Mouse (Mus musculus): ENCODE data around the gene Mbnl1. TPM values are rescaled to one million over a fixed set of nuclear protein-coding genes. Genes with fewer than 3 reads are reported as not detected.

The Mbnl1 gene
- polyA plus RNA-seq, 1 experiment from 2014 or later = 119 TPM

GRCm38 (mm10) chr3:60565204-60565603 lies 92.6 kb downstream of the Mbnl1 start:
- Histone ChIP-seq H3K36me3 (no peaks in the 10 kb centered on the region), H3K4me3 (replicated peaks) (no peak overlapping the region), H3K27ac (no peak overlapping the region), H3K4me2 (replicated peaks) (no peak overlapping the region), H3K9me3 (no peaks in the 10 kb centered on the region), H3K9ac (no peak overlapping the region), H3K4me1 (replicated peaks) (peaks cover 8% of the 10 kb centered on the region), H3K27me3 (replicated peaks) (no peaks in the 10 kb centered on the region)
- ATAC-seq = no peak
- WGBS = 77% methylated on average over 3 of the region's 3 CpGs

GRCm38 (mm10) chr3:60565950-60566349 lies 93.3 kb downstream of the Mbnl1 start:
- ATAC-seq = peak; percentile 55
- Histone ChIP-seq H3K9ac (no peak overlapping the region), H3K27me3 (replicated peaks) (no peaks in the 10 kb centered on the region), H3K4me2 (replicated peaks) (no peak overlapping the region), H3K27ac (no peak overlapping the region), H3K4me1 (replicated peaks) (peaks cover 13% of the 10 kb centered on the region), H3K4me3 (replicated peaks) (no peak overlapping the region), H3K36me3 (no peaks in the 10 kb centered on the region), H3K9me3 (no peaks in the 10 kb centered on the region)
- 65% methylated on average over 3 of the region's 3 CpGs for WGBS

GRCm38 (mm10) chr3:60568171-60568684 lies 95.6 kb downstream of the Mbnl1 start:
- WGBS = 64% methylated on average over 1 of the region's 1 CpGs
- Histone ChIP-seq H3K9me3 (no peaks in the 10 kb centered on the region), H3K4me1 (replicated peaks) (peaks cover 13% of the 10 kb centered on the region), H3K4me2 (replicated peaks) (no peak overlapping the region), H3K9ac (no peak overlapping the region), H3K36me3 (no peaks in the 10 kb centered on the region), H3K4me3 (replicated peaks) (no peak overlapping the region), H3K27me3 (replicated peaks) (no peaks in the 10 kb centered on the region), H3K27ac (no peak overlapping the region)
- ATAC-seq = no peak

GRCm38 (mm10) chr3:60568801-60569568 lies 96.4 kb downstream of the Mbnl1 start:
- Histone ChIP-seq H3K9ac (no peak overlapping the region), H3K27me3 (replicated peaks) (no peaks in the 10 kb centered on the region), H3K4me2 (replicated peaks) (no peak overlapping the region), H3K4me3 (replicated peaks) (no peak overlapping the region), H3K4me1 (replicated peaks) (peaks cover 17% of the 10 kb centered on the region), H3K27ac (no peak overlapping the region), H3K9me3 (no peaks in the 10 kb centered on the region), H3K36me3 (no peaks in the 10 kb centered on the region)
- WGBS = 56% methylated on average over 6 of the region's 6 CpGs
- ATAC-seq = no peak

GRCm38 (mm10) chr3:60569781-60570180 lies 97.2 kb downstream of the Mbnl1 start:
- Histone ChIP-seq H3K27me3 (replicated peaks) (no peaks in the 10 kb centered on the region), H3K9me3 (no peaks in the 10 kb centered on the region), H3K4me2 (replicated peaks) (no peak overlapping the region), H3K4me3 (replicated peaks) (no peak overlapping the region), H3K36me3 (no peaks in the 10 kb centered on the region), H3K9ac (no peak overlapping the region), H3K4me1 (replicated peaks) (peaks cover 25% of the 10 kb centered on the region), H3K27ac (no peak overlapping the region)
- ATAC-seq = no peak
- 52% methylated on average over 2 of the region's 2 CpGs for WGBS

- Histone ChIP-seq H3K4me3 (replicated peaks) (no peak overlapping the region), H3K9me3 (no peaks in the 10 kb centered on the region), H3K4me2 (replicated peaks) (no peak overlapping the region), H3K4me1 (replicated peaks) (peaks cover 30% of the 10 kb centered on the region), H3K27ac (no peak overlapping the region), H3K27me3 (replicated peaks) (no peaks in the 10 kb centered on the region), H3K9ac (no peak overlapping the region), H3K36me3 (no peaks in the 10 kb centered on the region)
- 28% methylated on average over 5 of the region's 5 CpGs for WGBS
- peak; percentile 60 for ATAC-seq
Observed at GRCm38 (mm10) chr3:60570491-60571022, 97.9 kb downstream of the Mbnl1 start.

- no peaks in the 10 kb centered on the region for H3K27me3 ChIP-seq (replicated peaks)
- H3K36me3 ChIP-seq = no peaks in the 10 kb centered on the region
- WGBS = 91% methylated on average over 1 of the region's 1 CpGs
- no peak overlapping the region for H3K4me2 ChIP-seq (replicated peaks)
- no peak overlapping the region for H3K27ac ChIP-seq
- H3K4me3 ChIP-seq (replicated peaks) = no peak overlapping the region
- ATAC-seq = no peak
- H3K9ac ChIP-seq = no peak overlapping the region
- H3K9me3 ChIP-seq = no peaks in the 10 kb centered on the region
- H3K4me1 ChIP-seq (replicated peaks) = peaks cover 33% of the 10 kb centered on the region
Observed at GRCm38 (mm10) chr3:60571493-60571892, 98.9 kb downstream of the Mbnl1 start.

- peaks cover 34% of the 10 kb centered on the region for H3K4me1 ChIP-seq (replicated peaks)
- H3K4me3 ChIP-seq (replicated peaks) = no peak overlapping the region
- H3K9ac ChIP-seq = no peak overlapping the region
- no peaks in the 10 kb centered on the region for H3K27me3 ChIP-seq (replicated peaks)
- no peak overlapping the region for H3K4me2 ChIP-seq (replicated peaks)
- no peaks in the 10 kb centered on the region for H3K9me3 ChIP-seq
- no peak overlapping the region for H3K27ac ChIP-seq
- ATAC-seq = peak; percentile 73
- WGBS = 72% methylated on average over 9 of the region's 9 CpGs
- H3K36me3 ChIP-seq = no peaks in the 10 kb centered on the region
Observed at GRCm38 (mm10) chr3:60574199-60574598, 101.6 kb downstream of the Mbnl1 start.

GRCm38 (mm10) chr3:60574849-60575524 lies 102.4 kb downstream of the Mbnl1 start:
- no peaks in the 10 kb centered on the region for H3K36me3 ChIP-seq
- no peaks in the 10 kb centered on the region for H3K9me3 ChIP-seq
- no peak overlapping the region for H3K4me2 ChIP-seq (replicated peaks)
- no peak; the same call in 1 of the 2 replicates for ATAC-seq
- WGBS = 71% methylated on average over 4 of the region's 4 CpGs
- H3K9ac ChIP-seq = no peak overlapping the region
- H3K27ac ChIP-seq = no peak overlapping the region
- H3K4me3 ChIP-seq (replicated peaks) = no peak overlapping the region
- H3K27me3 ChIP-seq (replicated peaks) = no peaks in the 10 kb centered on the region
- peaks cover 30% of the 10 kb centered on the region for H3K4me1 ChIP-seq (replicated peaks)

GRCm38 (mm10) chr3:60575945-60576344 lies 103.3 kb downstream of the Mbnl1 start:
- Histone ChIP-seq H3K4me1 (replicated peaks) (peaks cover 30% of the 10 kb centered on the region), H3K9ac (no peak overlapping the region), H3K36me3 (no peaks in the 10 kb centered on the region), H3K27me3 (replicated peaks) (no peaks in the 10 kb centered on the region), H3K27ac (no peak overlapping the region), H3K9me3 (no peaks in the 10 kb centered on the region), H3K4me2 (replicated peaks) (no peak overlapping the region), H3K4me3 (replicated peaks) (no peak overlapping the region)
- WGBS = 44% methylated on average over 2 of the region's 2 CpGs
- ATAC-seq = no peak

GRCm38 (mm10) chr3:60576366-60577046 lies 103.9 kb downstream of the Mbnl1 start:
- ATAC-seq = peak; percentile 57; the same call in 1 of the 2 replicates
- Histone ChIP-seq H3K4me1 (replicated peaks) (peaks cover 30% of the 10 kb centered on the region), H3K4me2 (replicated peaks) (no peak overlapping the region), H3K27me3 (replicated peaks) (no peaks in the 10 kb centered on the region), H3K36me3 (no peaks in the 10 kb centered on the region), H3K9me3 (no peaks in the 10 kb centered on the region), H3K4me3 (replicated peaks) (no peak overlapping the region), H3K9ac (no peak overlapping the region), H3K27ac (no peak overlapping the region)
- WGBS = 32% methylated on average over 9 of the region's 9 CpGs

GRCm38 (mm10) chr3:60579880-60580279 lies 107.2 kb downstream of the Mbnl1 start:
- H3K9me3 ChIP-seq = no peaks in the 10 kb centered on the region
- H3K4me2 ChIP-seq (replicated peaks) = no peak overlapping the region
- 76% methylated on average over 4 of the region's 4 CpGs for WGBS
- H3K27ac ChIP-seq = no peak overlapping the region
- peaks cover 20% of the 10 kb centered on the region; the same call in 1 of the 2 replicates for H3K4me1 ChIP-seq (replicated peaks)
- H3K27me3 ChIP-seq (replicated peaks) = no peaks in the 10 kb centered on the region
- no peak for ATAC-seq
- no peak overlapping the region for H3K9ac ChIP-seq
- H3K36me3 ChIP-seq = no peaks in the 10 kb centered on the region
- no peak overlapping the region for H3K4me3 ChIP-seq (replicated peaks)

Measured in intestine, embryonic 15.5 days (tissue).